ENCODE assay signal across 24 mouse cellular contexts in the genomic region with DNA sequence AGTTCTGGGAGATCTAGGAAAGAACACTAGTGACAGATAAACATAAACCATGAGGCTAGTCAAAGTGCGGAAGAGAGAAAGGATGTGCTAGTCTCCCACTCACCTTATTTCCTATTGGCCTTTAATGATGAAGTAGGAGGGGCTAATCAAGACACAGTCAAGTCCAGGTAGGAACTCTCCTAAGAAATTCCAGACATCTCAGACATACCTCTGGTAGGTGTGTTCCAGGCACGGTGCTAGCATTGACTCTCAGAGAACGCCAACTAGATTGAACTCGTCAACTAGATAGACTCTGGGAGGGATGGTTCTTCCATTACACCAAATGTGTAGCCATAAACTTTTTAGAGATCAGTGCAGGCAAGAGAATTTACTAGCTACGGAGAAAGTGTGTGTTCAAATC.
DNase-seq lines count a peak whose midpoint lies in the region; ATAC-seq and TF ChIP-seq lines count a peak whose summit lies in the region.
"Had no signal": no experiment of that assay in that cellular context is flagged by ENCODE, and none has a peak within 500 bp of the region (broad histone marks: within the 10 kb centered on the region; RNA-seq: fewer than 3 reads in every experiment).

No protein-coding gene starts in this region.

- intact Hi-C loops in left cerebral cortex, postnatal 14 days (cut with DNase I) = no loop called here

- peak; percentile 11 for DNase-seq in kidney, adult 2 months
- DNase-seq in kidney, adult 8-10 months = no peak
- peak; percentile 40 for DNase-seq in ES-E14 (ENCODE audit: low read depth, low spot score)
- DNase-seq in ZHBTc4 (ENCODE audit: low read depth, low spot score) = peak; percentile 88
- no peak for DNase-seq in forebrain, embryonic 11.5 days (ENCODE audit: low spot score)
- DNase-seq in left cerebral cortex, postnatal 14 days (ENCODE audit: low spot score in 2 of 2) = no peak
- DNase-seq: adrenal gland, adult 8-10 months; adrenal gland, postnatal 14 days; adrenal gland, postnatal 36 days; B cell, adult 2 months; cerebellum, adult 11-12 months; cerebellum, adult 2 months; cerebellum, adult 9-10 months; cerebellum, postnatal 10 days; cerebellum, postnatal 25 days had no signal

- no peaks in the 10 kb centered on the region for H3K4me1 ChIP-seq in kidney, adult 2 months (ENCODE audit: control insufficient read depth, insufficient read depth, low read length)
- H3K4me1 ChIP-seq in ES-Bruce4 (ENCODE audit: control insufficient read depth, insufficient read depth, low read length) = peaks cover 3% of the 10 kb centered on the region
- H3K4me1 ChIP-seq in ES-E14 (ENCODE audit: control insufficient read depth in 2 of 2, insufficient read depth in 2 of 2, low read length in 2 of 2, poor library complexity in 1 of 2) = peaks cover 13 to 16% of the 10 kb centered on the region in 2 experiments
- no peaks in the 10 kb centered on the region for H3K4me1 ChIP-seq in forebrain, embryonic 11.5 days (replicated peaks; ENCODE audit: control insufficient read depth, insufficient read depth, low read length)
- H3K4me1 ChIP-seq: embryonic facial prominence, embryonic 12.5 days had no signal

- H3K27me3 ChIP-seq in kidney, adult 2 months (replicated peaks; ENCODE audit: control insufficient read depth, insufficient read depth, low read length) = no peaks in the 10 kb centered on the region
- no peaks in the 10 kb centered on the region for H3K27me3 ChIP-seq in ES-Bruce4 (ENCODE audit: control insufficient read depth, insufficient read depth, low read length, poor library complexity, severe bottlenecking)
- H3K27me3 ChIP-seq in forebrain, embryonic 11.5 days (ENCODE audit: control insufficient read depth, insufficient read depth, low read length) = no peaks in the 10 kb centered on the region
- H3K27me3 ChIP-seq: embryonic facial prominence, embryonic 12.5 days; forebrain, embryonic 12.5 days; Patski had no signal

- no peak for TF ChIP-seq POLR2A in kidney, adult 2 months (IDR thresholded peaks at IDR 0.05; ENCODE audit: low read depth, low read length)
- no peak for TF ChIP-seq POLR2A in ES-Bruce4 (IDR thresholded peaks at IDR 0.05; ENCODE audit: insufficient read depth, low read length)

- TF ChIP-seq EP300 in ES-Bruce4 (IDR thresholded peaks at IDR 0.05; ENCODE audit: insufficient read depth, low read depth, low read length) = no peak

- in situ Hi-C loops in ES-E14 (cut with MboI; ENCODE audit: low sequenced_read_pairs in 2 of 2, unreplicated experiment in 2 of 2) = no loop called here

- H3K9me3 ChIP-seq in ES-Bruce4 (replicated peaks; ENCODE audit: control insufficient read depth, insufficient read depth, low read length, poor library complexity, severe bottlenecking) (peaks cover 5% of the 10 kb centered on the region), ES-E14 (ENCODE audit: control insufficient read depth, insufficient read depth, low read depth, low read length) (no peaks in the 10 kb centered on the region)
- H3K9me3 ChIP-seq in forebrain, embryonic 11.5 days (ENCODE audit: control insufficient read depth, low read length) = no peaks in the 10 kb centered on the region
- H3K9me3 ChIP-seq: embryonic facial prominence, embryonic 10.5 days; embryonic facial prominence, embryonic 12.5 days; forebrain, embryonic 12.5 days had no signal

- H3K4me3 ChIP-seq in kidney, adult 2 months (ENCODE audit: insufficient read depth, low read depth, low read length) = no peak overlapping the region
- no peak overlapping the region for H3K4me3 ChIP-seq in ES-Bruce4 (ENCODE audit: low read depth, low read length)
- H3K4me3 ChIP-seq in ES-E14 (ENCODE audit: insufficient read depth in 1 of 2, low read depth in 1 of 2, low read length in 2 of 2, poor library complexity in 1 of 2, severe bottlenecking in 1 of 2) = no peak overlapping the region
- no peak overlapping the region for H3K4me3 ChIP-seq in forebrain, embryonic 11.5 days (ENCODE audit: low read depth, low read length)
- H3K4me3 ChIP-seq: embryonic facial prominence, embryonic 10.5 days; embryonic facial prominence, embryonic 12.5 days; forebrain, embryonic 12.5 days had no signal

- no peak overlapping the region for H3K27ac ChIP-seq in kidney, adult 2 months (ENCODE audit: insufficient read depth, low read depth, low read length)
- H3K27ac ChIP-seq in ES-Bruce4 (ENCODE audit: insufficient read depth, low read length) (peak overlapping the region; percentile 67), ES-E14 (ENCODE audit: insufficient read depth, low read depth, low read length, poor library complexity, severe bottlenecking) (no peak overlapping the region)
- H3K27ac ChIP-seq in forebrain, embryonic 11.5 days (ENCODE audit: low read depth, low read length) = no peak overlapping the region
- H3K27ac ChIP-seq: embryonic facial prominence, embryonic 10.5 days; embryonic facial prominence, embryonic 12.5 days; forebrain, embryonic 12.5 days had no signal

- no peak overlapping the region for H3K9ac ChIP-seq in ES-Bruce4 (ENCODE audit: low read depth, poor library complexity, severe bottlenecking)
- no peak overlapping the region for H3K9ac ChIP-seq in ES-E14 (ENCODE audit: insufficient read depth, low read depth, low read length, poor library complexity, severe bottlenecking)
- no peak overlapping the region for H3K9ac ChIP-seq in forebrain, embryonic 11.5 days (ENCODE audit: low read length)
- H3K9ac ChIP-seq: embryonic facial prominence, embryonic 12.5 days; forebrain, embryonic 12.5 days had no signal

- no peak for TF ChIP-seq CTCF in kidney, adult 2 months (conservative IDR thresholded peaks at IDR 0.05; ENCODE audit: insufficient read depth, insufficient read length, low read depth, low read length)
- no peak for TF ChIP-seq CTCF in ES-Bruce4 (IDR thresholded peaks at IDR 0.05; ENCODE audit: low read depth, low read length)

- no peak overlapping the region for H3K4me2 ChIP-seq in forebrain, embryonic 11.5 days (ENCODE audit: low read depth, low read length, severe bottlenecking)
- H3K4me2 ChIP-seq: embryonic facial prominence, embryonic 12.5 days; forebrain, embryonic 12.5 days had no signal

- H3K36me3 ChIP-seq in kidney, adult 2 months (ENCODE audit: control insufficient read depth, insufficient read depth, low read length) = no peaks in the 10 kb centered on the region
- no peaks in the 10 kb centered on the region for H3K36me3 ChIP-seq in ES-Bruce4 (ENCODE audit: control insufficient read depth, insufficient read depth, low read length, poor library complexity, severe bottlenecking)
- no peaks in the 10 kb centered on the region for H3K36me3 ChIP-seq in ES-E14 (ENCODE audit: control insufficient read depth, insufficient read depth, low read length, poor library complexity, severe bottlenecking)
- H3K36me3 ChIP-seq in forebrain, embryonic 11.5 days (ENCODE audit: control insufficient read depth, insufficient read depth, low read length) = no peaks in the 10 kb centered on the region
- H3K36me3 ChIP-seq: embryonic facial prominence, embryonic 10.5 days; embryonic facial prominence, embryonic 12.5 days; forebrain, embryonic 12.5 days; G1E had no signal

- ATAC-seq in forebrain, embryonic 11.5 days (replicated peaks; ENCODE audit: low FRiP score) = no peak
- ATAC-seq: activated CD4-positive, CD25-positive, alpha-beta regulatory T cell, adult 4 months; forebrain, embryonic 14.5 days; forebrain, embryonic 16.5 days; Patski had no signal

- 65% methylated on average over 5 of the region's 5 CpGs for WGBS in kidney, adult 2 months
- 96% methylated on average over 5 of the region's 5 CpGs for whole genome bisulfite sequencing in forebrain, embryonic 11.5 days

TF ChIP-seq in ES-E14, 5 proteins besides CTCF, POLR2A, EP300 and RAD21:
- TF ChIP-seq MAFK (IDR thresholded peaks at IDR 0.05; ENCODE audit: insufficient read depth, low read depth, low read length) (no peak), CHD2 (IDR thresholded peaks at IDR 0.05; ENCODE audit: low read depth, low read length) (no peak), ZC3H11A (IDR thresholded peaks at IDR 0.05; ENCODE audit: borderline replicate concordance, low read depth, low read length) (no peak), HCFC1 (IDR thresholded peaks at IDR 0.05; ENCODE audit: borderline replicate concordance, insufficient read depth, low read length) (no peak), ZNF384 (IDR thresholded peaks at IDR 0.05; ENCODE audit: low read depth, low read length) (no peak)

Comparison
In these comparisons a context has a peak if more than half of its experiments do, and no peak if none do; other contexts are left out.
1. DNase-seq: peak in kidney, adult 2 months (single experiment), ES-E14 (single experiment) and ZHBTc4 (single experiment); none in kidney, adult 8-10 months (0 of 2), forebrain, embryonic 11.5 days (single experiment) and left cerebral cortex, postnatal 14 days (0 of 2).